Mouse (Mus musculus) neural tube, postnatal 0 days (tissue): ENCODE data around the gene Dcaf17. TPM values are rescaled to one million over a fixed set of nuclear protein-coding genes. Genes with fewer than 3 reads are reported as not detected.

Experiments used
- polyA plus RNA-seq: library from polyadenylated mRNA; unstranded; fragments of >200 nt; fragmentation: Nextera tagmentation; extraction: Ambion mirVana; gene quantifications from 2 replicates; pipeline ENCODE4 v1.2.1, GENCODE M21; 2015

Gene Dcaf17
- polyA plus RNA-seq = 21.1 and 22.0 TPM in 2 replicates

GRCm38 (mm10) chr2:71055300-71056114 is at the start of gene Dcaf17, which contains the start of gene Mettl8:
Dcaf17 (plus strand) TSS chr2:71055328.
Mettl8 (minus strand) TSS chr2:71055583.

DNA sequence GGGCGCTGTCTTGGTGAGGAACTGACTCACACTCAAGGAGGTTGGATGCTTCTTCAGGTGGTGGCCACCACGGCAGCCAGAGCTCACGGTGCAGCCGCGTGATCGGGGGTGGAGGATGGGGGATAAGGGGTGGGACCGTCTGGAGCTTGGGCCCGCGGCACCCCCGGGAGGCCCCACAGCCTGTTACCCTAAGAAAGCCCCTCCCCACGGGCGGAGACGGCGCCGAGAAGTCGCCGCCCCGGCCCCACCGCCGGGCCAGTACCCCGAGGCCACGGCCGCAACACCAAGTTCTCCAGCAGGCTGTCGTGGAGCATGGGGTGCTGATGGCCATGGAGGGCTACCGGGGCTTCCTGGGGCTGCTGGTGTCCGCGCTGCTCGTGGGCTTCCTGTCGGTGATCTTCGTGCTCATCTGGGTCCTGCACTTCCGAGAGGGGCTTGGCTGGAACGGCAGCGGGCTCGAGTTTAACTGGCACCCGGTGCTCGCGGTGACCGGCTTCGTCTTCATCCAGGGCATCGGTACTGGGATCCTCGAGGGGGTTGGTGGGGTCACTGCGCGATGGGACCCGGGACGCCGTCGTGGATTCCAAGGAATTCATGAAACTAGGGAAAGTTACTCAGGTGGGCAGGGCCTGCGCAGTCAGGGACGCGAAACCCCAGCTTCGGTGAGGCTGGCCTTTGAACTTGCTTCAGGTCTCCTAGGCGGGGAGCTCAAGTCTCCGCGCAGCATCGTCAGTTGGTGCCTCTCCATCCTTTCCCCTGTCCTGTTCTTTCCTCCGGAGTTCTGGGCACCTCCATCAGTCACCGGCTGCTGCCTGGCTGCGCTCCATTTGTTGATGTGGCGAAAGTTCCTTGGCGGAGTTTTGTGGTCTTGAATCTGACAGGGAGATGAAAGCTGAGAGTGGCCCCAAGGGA is 62.9 kb downstream of the Dcaf17 start, which contains the start of gene Cybrd1:
Gene Cybrd1, plus strand, starts transcription at position 127 of the 912 bp plus-strand sequence.

Other genes starting within 250 kb of the Dcaf17 start
- 33.1 and 39.9 TPM in 2 replicates for gene Tlk1, start 229.6 kb upstream of the Dcaf17 start, polyA plus RNA-seq
- 10.3 and 12.1 TPM in 2 replicates for gene Mettl8, start 255 bp downstream of the Dcaf17 start, polyA plus RNA-seq
- 2.5 and 2.8 TPM in 2 replicates for gene Cybrd1, start 62.6 kb downstream of the Dcaf17 start, polyA plus RNA-seq
- gene Dync1i2, start 156.4 kb downstream of the Dcaf17 start, polyA plus RNA-seq = 119 and 126 TPM in 2 replicates